Mouse (Mus musculus) cerebellum, adult 2 months (tissue): Measurements from ENCODE around the gene Tnfrsf8.

ENCODE experiments used
- CTCF ChIP-seq: fragments of 200-500 bp; IDR thresholded peaks from 2 replicates; pipeline ENCODE4 v1.5.1; 2011; ENCODE audit warnings: low read depth, mild to moderate bottlenecking, control low read depth, low read length, moderate library complexity, borderline replicate concordance; ENCODE audit not compliant: insufficient read depth
- POLR2A ChIP-seq: fragments of 200-500 bp; IDR thresholded peaks from 2 replicates; pipeline ENCODE4 v1.6.1; 2011; ENCODE audit warnings: low read length, control low read depth, borderline replicate concordance; ENCODE audit not compliant: insufficient read depth

DNA sequence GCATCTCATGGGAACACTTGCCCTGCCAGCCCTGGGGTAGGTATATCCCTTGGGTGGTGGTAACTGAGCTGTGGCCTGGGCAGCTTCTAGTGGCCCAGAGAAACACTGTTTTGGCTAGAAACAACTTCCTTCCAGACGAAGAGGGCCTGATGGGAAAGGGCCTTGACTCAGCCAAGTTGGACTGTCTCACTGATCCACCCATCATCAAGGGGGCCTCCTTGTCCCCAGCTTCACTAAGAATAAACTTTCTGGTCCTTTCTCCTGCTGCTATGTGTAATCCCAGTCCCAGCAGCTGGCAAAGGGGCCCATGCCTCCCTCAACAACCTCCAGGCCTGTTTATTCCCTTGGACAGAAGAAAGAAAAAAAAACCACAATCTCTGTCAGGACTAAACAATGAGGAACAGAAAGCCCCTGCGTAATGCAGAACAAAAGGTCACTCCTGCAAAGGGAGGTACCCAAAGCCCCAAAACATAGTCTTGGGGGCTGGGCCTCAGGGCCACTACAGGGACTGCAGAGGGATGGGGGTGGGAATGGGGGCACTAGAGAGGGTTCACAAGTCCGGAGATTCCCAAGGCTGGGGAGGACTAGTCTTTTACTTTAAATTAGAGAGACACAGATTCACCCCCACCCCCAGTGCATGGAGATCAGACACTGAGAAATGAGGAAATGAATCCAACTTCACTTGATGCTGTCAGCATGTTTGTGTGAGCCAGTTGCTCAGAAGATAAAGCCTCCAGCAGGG is 81.3 kb downstream of the Tnfrsf8 start:
- TF ChIP-seq CTCF (no peak), POLR2A (no peak)
